Mouse (Mus musculus) liver, adult 2 months (tissue): ENCODE measurements around the gene Nup210. TPM values are rescaled to one million over a fixed set of nuclear protein-coding genes. Genes with fewer than 3 reads are reported as not detected.

Experiments
- DNase-seq: peaks from one replicate; pipeline ENCODE4 v3.0.0-alpha.2; 2011; ENCODE audit warnings: low read depth, low spot score; ENCODE audit errors: extremely low read depth
- H3K27ac ChIP-seq: fragments of 200-500 bp; replicated peaks from 2 replicates; pipeline ENCODE4 v1.5.1; 2012; ENCODE audit warnings: low read depth, mild to moderate bottlenecking, control low read depth, inconsistent platforms, low read length; ENCODE audit not compliant: insufficient read depth
- H3K27me3 ChIP-seq: fragments of 200-500 bp; 2 replicates; pipeline ENCODE4 v1.6.1; 2012; ENCODE audit warnings: mild to moderate bottlenecking, moderate library complexity, low read length, inconsistent platforms; ENCODE audit not compliant: control insufficient read depth, insufficient read depth
- H3K36me3 ChIP-seq: fragments of 200-500 bp; 2 replicates; pipeline ENCODE4 v1.6.1; 2012; ENCODE audit warnings: low read length, inconsistent platforms; ENCODE audit not compliant: control insufficient read depth, insufficient read depth
- H3K4me1 ChIP-seq: fragments of 200-500 bp; 2 replicates; pipeline ENCODE4 v1.6.1; 2011; ENCODE audit warnings: low read length; ENCODE audit not compliant: control insufficient read depth, insufficient read depth
- H3K4me3 ChIP-seq: fragments of 200-500 bp; 2 replicates; pipeline ENCODE4 v1.5.1; 2011; ENCODE audit warnings: low read depth, mild to moderate bottlenecking, control low read depth, low read length, moderate library complexity; ENCODE audit not compliant: insufficient read depth
- H3K79me2 ChIP-seq: fragments of 200-500 bp; 2 replicates; pipeline ENCODE4 v1.6.1; 2012; ENCODE audit warnings: inconsistent platforms, mild to moderate bottlenecking, low read length, moderate library complexity; ENCODE audit not compliant: control insufficient read depth, insufficient read depth
- H3K9ac ChIP-seq: fragments of 200-500 bp; 2 replicates; pipeline ENCODE4 v1.6.1; 2012; ENCODE audit warnings: low read depth, mild to moderate bottlenecking, control low read depth, inconsistent platforms, low read length
- CTCF ChIP-seq: fragments of 200-500 bp; IDR thresholded peaks from 2 replicates; pipeline ENCODE4 v1.5.1; 2011; ENCODE audit warnings: low read depth, low read length, control low read depth
- POLR2A ChIP-seq: fragments of 200-500 bp; IDR thresholded peaks from 2 replicates; pipeline ENCODE4 v1.6.1; 2011; ENCODE audit warnings: low read length, control low read depth; ENCODE audit not compliant: insufficient read depth; ENCODE audit errors: extremely low read depth
- whole genome bisulfite sequencing: fragments of 180-500 bp; shearing (Covaris S2); methylation state at CpG from one replicate; pipeline ENCODE4 v1.1.7; 2018; 5-methylcytosine and 5-hydroxymethylcytosine counted together
- polyA plus RNA-seq: library from polyadenylated mRNA; depleted of rRNA; stranded (reverse); fragments of >200 nt; gene quantifications from 2 replicates; pipeline ENCODE4 v1.2.3, GENCODE M21; 2012
- total RNA-seq: library from RNA; depleted of rRNA; stranded (reverse); fragments of >200 nt; gene quantifications from 2 replicates; pipeline ENCODE4 v1.2.3, GENCODE M21; 2014

Gene Nup210
- total and polyA plus RNA-seq, 2 experiments = 13.8 to 14.9 TPM

DNA sequence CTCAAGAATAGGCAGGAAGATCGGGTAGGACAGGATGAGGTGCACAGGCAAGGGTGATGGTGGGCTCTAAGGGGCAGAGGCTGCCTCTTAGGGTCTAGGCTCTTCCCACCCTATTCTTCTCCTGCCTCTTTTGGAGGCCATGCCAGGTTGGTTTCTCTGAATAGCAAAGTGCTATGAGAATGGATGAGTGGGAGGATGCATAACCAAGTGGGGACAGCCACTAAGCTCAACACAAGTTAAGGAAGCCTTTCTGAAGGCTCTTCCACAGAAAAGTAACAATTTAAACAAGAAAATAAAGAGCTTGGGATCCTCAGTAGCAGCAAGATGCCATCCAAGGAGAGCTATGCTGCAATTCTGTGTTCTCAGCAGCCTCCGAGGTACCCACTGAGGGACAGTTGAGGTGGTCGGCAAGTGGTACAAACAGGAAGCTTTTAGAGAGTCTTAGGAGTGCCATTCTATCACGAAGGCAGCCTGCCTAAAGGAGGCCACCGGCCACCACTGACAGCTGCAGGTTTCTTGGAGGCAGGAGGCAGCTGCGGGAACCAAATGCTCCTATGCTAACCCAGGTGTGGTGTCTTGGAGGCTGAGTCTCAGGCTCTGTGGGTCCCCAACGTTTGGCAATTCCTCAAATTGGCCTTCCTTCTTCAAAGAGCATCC, 36.4 kb upstream of the Nup210 start:
- WGBS = 63% methylated on average over 7 of the region's 7 CpGs
- peaks cover 8% of the 10 kb centered on the region for H3K4me1 ChIP-seq

DNA sequence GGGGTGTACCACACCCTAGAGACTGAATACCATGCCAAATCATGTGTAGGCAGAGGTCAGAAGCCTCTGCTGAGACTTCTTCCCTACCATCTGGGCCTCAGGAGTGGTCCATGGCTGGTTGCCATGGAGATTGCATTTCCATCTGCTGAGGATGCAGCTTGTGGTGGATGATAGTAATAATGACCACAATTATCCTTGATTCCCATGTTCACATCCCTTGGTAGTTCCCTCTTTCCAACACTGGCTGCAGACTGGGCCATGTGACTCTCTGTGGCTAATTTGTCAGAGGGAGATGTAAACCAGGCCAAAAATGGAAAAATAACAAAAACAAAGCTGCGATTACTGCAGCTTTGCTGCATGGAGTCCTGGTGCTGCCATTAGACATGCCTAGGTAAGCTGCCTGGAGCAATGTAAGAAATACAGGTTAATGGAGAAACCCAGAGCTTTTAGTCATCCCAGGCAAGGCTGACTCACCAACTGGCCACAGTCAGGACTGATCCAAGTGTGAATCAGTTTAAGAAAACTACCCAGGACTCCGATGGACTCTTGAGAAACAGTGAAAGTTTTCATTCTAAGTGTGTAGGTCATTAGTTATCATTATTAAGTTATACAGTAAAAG, 30.6 kb upstream of the Nup210 start:
- 89% methylated on average over 2 of the region's 2 CpGs for WGBS
- no peak overlapping the region for H3K27ac ChIP-seq
- no peak overlapping the region for H3K9ac ChIP-seq
- peaks cover 8% of the 10 kb centered on the region for H3K4me1 ChIP-seq
- no peak for TF ChIP-seq POLR2A
- no peak for TF ChIP-seq CTCF
- H3K27me3 ChIP-seq = no peaks in the 10 kb centered on the region
- DNase-seq = no peak
- H3K79me2 ChIP-seq = no peaks in the 10 kb centered on the region
- no peaks in the 10 kb centered on the region for H3K36me3 ChIP-seq
- no peak overlapping the region for H3K4me3 ChIP-seq

More for the DNA sequence above, 36.4 kb upstream of the Nup210 start:
- no peak overlapping the region for H3K4me3 ChIP-seq
- H3K9ac ChIP-seq = no peak overlapping the region
- no peaks in the 10 kb centered on the region for H3K27me3 ChIP-seq
- no peak for DNase-seq
- H3K36me3 ChIP-seq = no peaks in the 10 kb centered on the region
- TF ChIP-seq CTCF (no peak), POLR2A (no peak)
- no peak overlapping the region for H3K27ac ChIP-seq
- H3K79me2 ChIP-seq = 0 out of 2 replicates have a peak, but pooled peaks cover 1% of the 10 kb centered on the region

DNA sequence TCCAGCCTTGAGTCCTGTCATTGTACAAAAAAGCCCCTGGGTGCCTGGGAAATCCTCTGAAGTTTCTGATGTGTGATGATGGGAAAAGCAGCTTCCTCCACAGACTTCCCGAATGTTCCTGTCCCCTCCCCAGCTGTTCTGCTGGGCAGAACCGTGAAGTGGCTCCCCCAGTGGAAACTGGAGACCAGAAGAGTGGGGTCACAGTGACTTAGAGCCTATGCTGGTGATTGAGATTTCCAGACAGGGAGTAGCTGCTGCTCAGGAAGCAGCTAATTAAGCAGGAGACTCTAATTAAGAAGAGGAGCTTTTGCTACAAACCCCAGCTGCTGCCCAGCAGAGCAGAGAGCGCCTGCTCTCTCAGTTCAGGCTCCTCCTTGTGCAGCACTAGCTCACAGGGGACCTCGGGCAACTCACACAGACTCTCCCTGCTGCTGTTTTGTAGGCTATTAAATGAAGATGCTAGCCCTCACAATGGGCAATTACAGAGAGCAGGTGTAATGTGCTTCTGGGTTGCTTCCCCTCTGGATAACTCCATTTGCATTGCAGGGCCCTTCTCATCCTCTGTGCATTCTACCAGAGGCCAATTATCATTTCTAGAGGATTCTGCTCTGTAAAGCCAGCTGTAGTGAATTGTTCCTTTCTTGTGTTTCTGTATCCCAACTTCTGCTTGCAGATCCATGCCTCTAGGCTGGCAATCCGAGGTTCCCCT, 30.0 kb upstream of the Nup210 start:
- H3K4me3 ChIP-seq = no peak overlapping the region
- no peak overlapping the region for H3K9ac ChIP-seq
- H3K27me3 ChIP-seq = no peaks in the 10 kb centered on the region
- no peaks in the 10 kb centered on the region for H3K79me2 ChIP-seq
- TF ChIP-seq POLR2A (no peak), CTCF (no peak)
- WGBS = 75% methylated on average over 5 of the region's 5 CpGs
- no peak for DNase-seq
- H3K4me1 ChIP-seq = peaks cover 8% of the 10 kb centered on the region
- no peak overlapping the region for H3K27ac ChIP-seq
- no peaks in the 10 kb centered on the region for H3K36me3 ChIP-seq

DNA sequence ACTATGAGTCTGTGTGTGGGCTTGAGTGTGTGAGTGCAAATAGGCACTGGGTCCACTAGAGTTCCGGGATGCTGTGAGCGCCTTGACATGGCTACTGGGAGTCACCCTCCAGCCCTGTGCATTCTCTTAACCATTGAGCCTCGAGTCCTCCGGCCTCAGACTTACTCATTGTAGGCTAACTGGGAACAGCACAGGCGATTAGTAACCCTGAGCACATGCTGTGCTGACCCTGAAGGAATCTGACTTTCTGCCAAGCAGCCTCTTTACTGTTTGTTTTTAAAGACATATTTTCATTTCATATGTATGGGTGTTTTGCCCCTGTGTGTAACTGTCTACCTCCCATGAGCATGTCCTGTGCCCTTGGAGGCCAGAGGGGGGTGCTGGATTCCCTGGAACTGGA, 28.9 kb upstream of the Nup210 start:
- Histone ChIP-seq H3K27me3 (no peaks in the 10 kb centered on the region), H3K4me1 (peaks cover 8% of the 10 kb centered on the region), H3K27ac (peak overlapping the region; percentile 74), H3K4me3 (no peak overlapping the region), H3K9ac (no peak overlapping the region), H3K36me3 (no peaks in the 10 kb centered on the region), H3K79me2 (no peaks in the 10 kb centered on the region)
- no peak for DNase-seq
- 35% methylated on average over 5 of the region's 5 CpGs for WGBS
- TF ChIP-seq CTCF = 0 out of 2 replicates have a peak, but pooled peaks have one; percentile 1
- no peak for TF ChIP-seq POLR2A

- Histone ChIP-seq H3K27me3 (no peaks in the 10 kb centered on the region), H3K4me1 (peaks cover 8% of the 10 kb centered on the region), H3K4me3 (no peak overlapping the region), H3K36me3 (no peaks in the 10 kb centered on the region), H3K27ac (peak overlapping the region; percentile 74), H3K9ac (no peak overlapping the region), H3K79me2 (no peaks in the 10 kb centered on the region)
- TF ChIP-seq POLR2A (no peak), CTCF (no peak)
- peak; percentile 97 for DNase-seq
- WGBS = 16% methylated on average over 3 of the region's 3 CpGs
Observed at GRCm38 (mm10) chr6:91145056-91145455, 28.4 kb upstream of the Nup210 start.
